Mouse (Mus musculus) intestine, postnatal 0 days (tissue): ENCODE results near the gene Ctsz. TPM values are rescaled to one million over a fixed set of nuclear protein-coding genes. Genes with fewer than 3 reads are reported as not detected.

Source experiments
- ATAC-seq: fragments of 200-750 bp; cut with Nextera tagmentation; 2 replicates; pipeline ENCODE4 v1.8.0; 2017; ENCODE audit warnings: mild to moderate bottlenecking, moderate TSS enrichment, moderate library complexity
- H3K27ac ChIP-seq: fragments of 300-500 bp; sonication (generic); 2 replicates; pipeline ENCODE4 v1.5.1; 2014; ENCODE audit warnings: mild to moderate bottlenecking, low read depth, low read length, moderate library complexity
- H3K27me3 ChIP-seq: fragments of 300-500 bp; sonication (generic); replicated peaks from 2 replicates; pipeline ENCODE4 v1.6.1; 2014; ENCODE audit warnings: low read length, mixed read lengths; ENCODE audit not compliant: control insufficient read depth, insufficient read depth
- H3K36me3 ChIP-seq: fragments of 300-500 bp; sonication (generic); 2 replicates; pipeline ENCODE4 v1.6.1; 2014; ENCODE audit warnings: mild to moderate bottlenecking, moderate library complexity; ENCODE audit not compliant: control insufficient read depth, insufficient read depth
- H3K4me1 ChIP-seq: fragments of 300-500 bp; sonication (generic); replicated peaks from 2 replicates; pipeline ENCODE4 v1.6.1; 2014; ENCODE audit warnings: antibody characterized with exemption, low read length, mixed read lengths; ENCODE audit not compliant: control insufficient read depth, insufficient read depth
- H3K4me2 ChIP-seq: fragments of 300-500 bp; sonication (generic); replicated peaks from 2 replicates; pipeline ENCODE4 v1.6.1; 2014; ENCODE audit warnings: low read depth, mild to moderate bottlenecking, moderate library complexity
- H3K4me3 ChIP-seq: fragments of 300-500 bp; sonication (generic); 2 replicates; pipeline ENCODE4 v1.5.1; 2014; ENCODE audit warnings: low read depth, low read length
- H3K9ac ChIP-seq: fragments of 300-500 bp; sonication (generic); 2 replicates; pipeline ENCODE4 v1.6.1; 2014; ENCODE audit warnings: mild to moderate bottlenecking, low read depth, low read length
- H3K9me3 ChIP-seq: fragments of 300-500 bp; sonication (generic); 2 replicates; pipeline ENCODE4 v1.6.1; 2016; ENCODE audit warnings: mixed run types; ENCODE audit not compliant: control insufficient read depth
- CTCF ChIP-seq: sonication (generic); IDR thresholded peaks from 2 replicates; pipeline ENCODE4 v1.5.1; 2016; ENCODE audit warnings: low read depth, mild to moderate bottlenecking, control low read depth, antibody characterized with exemption, moderate library complexity
- WGBS: fragments of 180-500 bp; shearing (Covaris S2); extraction: QIAGEN DNeasy Blood & Tissue Kit; methylation state at CpG from one replicate; pipeline ENCODE4 v1.1.7; 2014; 5-methylcytosine and 5-hydroxymethylcytosine counted together
- polyA plus RNA-seq: library from polyadenylated mRNA; unstranded; fragments of >200 nt; fragmentation: Nextera tagmentation; extraction: Ambion mirVana; gene quantifications from 2 replicates; pipeline ENCODE4 v1.2.1, GENCODE M21; 2015

Gene Ctsz
- polyA plus RNA-seq, 1 experiment from 2014 or later, result 829 TPM

- Histone ChIP-seq H3K4me2 (peak overlapping the region; percentile 82), H3K4me1 (peaks cover 20% of the 10 kb centered on the region), H3K27me3 (no peaks in the 10 kb centered on the region), H3K27ac (peak overlapping the region; percentile 92), H3K4me3 (peak overlapping the region; percentile 65), H3K9ac (peak overlapping the region; percentile 81), H3K9me3 (no peaks in the 10 kb centered on the region), H3K36me3 (peaks cover 20% of the 10 kb centered on the region)
- 5% methylated on average over 30 of the region's 30 CpGs for WGBS
- peak; percentile 17 for ATAC-seq
- no peak for TF ChIP-seq CTCF
Measured at GRCm38 (mm10) chr2:174472407-174472806, 33.6 kb upstream of the Ctsz start.

GRCm38 (mm10) chr2:174470786-174471405, 32.1 kb upstream of the Ctsz start:
- Histone ChIP-seq H3K4me3 (no peak overlapping the region), H3K9ac (no peak overlapping the region), H3K27ac (no peak overlapping the region), H3K36me3 (peaks cover 32% of the 10 kb centered on the region), H3K9me3 (no peaks in the 10 kb centered on the region), H3K4me1 (peaks cover 17% of the 10 kb centered on the region), H3K27me3 (no peaks in the 10 kb centered on the region), H3K4me2 (peak overlapping the region; percentile 82; the same call in 1 of the 2 replicates)
- ATAC-seq, result no peak
- no peak for TF ChIP-seq CTCF
- 75% methylated on average over 7 of the region's 7 CpGs for WGBS

- Histone ChIP-seq H3K27me3 (no peaks in the 10 kb centered on the region), H3K27ac (no peak overlapping the region), H3K4me2 (no peak overlapping the region), H3K36me3 (peaks cover 37% of the 10 kb centered on the region), H3K9ac (no peak overlapping the region), H3K9me3 (no peaks in the 10 kb centered on the region), H3K4me3 (no peak overlapping the region), H3K4me1 (peaks cover 17% of the 10 kb centered on the region)
- no peak for ATAC-seq
- WGBS, result 51% methylated on average over 4 of the region's 4 CpGs
- TF ChIP-seq CTCF, result no peak
Measured at GRCm38 (mm10) chr2:174470333-174470732, 31.5 kb upstream of the Ctsz start.

GRCm38 (mm10) chr2:174463789-174464523, 25.1 kb upstream of the Ctsz start, which contains the start of gene Atp5e:
TSS of gene Atp5e (minus strand) at chr2:174464105.
- WGBS, result 2% methylated on average over 48 of the region's 48 CpGs
- Histone ChIP-seq H3K4me2 (peak within 1 kb of the TSS; percentile 96), H3K4me3 (peak within 1 kb of the TSS; percentile 56), H3K27me3 (no peaks in the 10 kb centered on the region), H3K9ac (peak within 1 kb of the TSS; percentile 58), H3K4me1 (no peaks in the 10 kb centered on the region), H3K36me3 (peaks cover 57% of the 10 kb centered on the region), H3K27ac (peak within 1 kb of the TSS; percentile 57), H3K9me3 (no peaks in the 10 kb centered on the region)
- peak; percentile 99 for ATAC-seq
- TF ChIP-seq CTCF, result no peak; the same call in 1 of the 2 replicates

- Histone ChIP-seq H3K9me3 (no peaks in the 10 kb centered on the region), H3K27me3 (no peaks in the 10 kb centered on the region), H3K4me1 (no peaks in the 10 kb centered on the region), H3K36me3 (peaks cover 53% of the 10 kb centered on the region), H3K9ac (peak overlapping the region; percentile 58), H3K4me3 (peak overlapping the region; percentile 56), H3K27ac (peak overlapping the region; percentile 57), H3K4me2 (peak overlapping the region; percentile 96)
- WGBS, result 34% methylated on average over 10 of the region's 10 CpGs
- peak; percentile 20; the same call in 1 of the 2 replicates for ATAC-seq
- TF ChIP-seq CTCF, result no peak
Measured at GRCm38 (mm10) chr2:174463370-174463769, 24.5 kb upstream of the Ctsz start.

GRCm38 (mm10) chr2:174459365-174459764, 20.5 kb upstream of the Ctsz start:
- WGBS, result 41% methylated on average over 2 of the region's 2 CpGs
- H3K4me2 ChIP-seq, result no peak overlapping the region
- H3K9ac ChIP-seq, result no peak overlapping the region
- no peaks in the 10 kb centered on the region for H3K4me1 ChIP-seq
- no peak overlapping the region for H3K4me3 ChIP-seq
- no peaks in the 10 kb centered on the region for H3K27me3 ChIP-seq
- peaks cover 23% of the 10 kb centered on the region for H3K36me3 ChIP-seq
- no peak for ATAC-seq
- no peak overlapping the region for H3K27ac ChIP-seq
- TF ChIP-seq CTCF, result no peak
- H3K9me3 ChIP-seq, result no peaks in the 10 kb centered on the region
